8 mouse cellular contexts compared by ENCODE assay signal in genomic region chr9:57147205-57148143, GRCm38 (mm10). TPM values are rescaled to one million over a fixed set of nuclear protein-coding genes. Genes with fewer than 3 reads are reported as not detected.
A peak's percentile ranks its signal among the peaks of the same experiment; 100 is the strongest.
DNase-seq lines count a peak whose midpoint lies in the region; ATAC-seq and TF ChIP-seq lines count a peak whose summit lies in the region.

No protein-coding gene starts in this region.

- 0 out of 2 replicates have a peak, but pooled peaks have one; percentile 1 for ATAC-seq in erythroid progenitor cell, adult 5-6 weeks (replicated peaks; ENCODE audit: low FRiP score, poor library complexity, severe bottlenecking)
- ATAC-seq in kidney, embryonic 14.5 days (ENCODE audit: low FRiP score, low TSS enrichment) = peak; percentile 46; the same call in 1 of the 2 replicates
- ATAC-seq in midbrain, postnatal 0 days (ENCODE audit: low FRiP score) = peak; percentile 41; the same call in 1 of the 2 replicates

- peak overlapping the region; percentile 89 for H3K27ac ChIP-seq in kidney, embryonic 14.5 days (ENCODE audit: low read depth, low read length)
- peak overlapping the region; percentile 87 for H3K27ac ChIP-seq in midbrain, postnatal 0 days (ENCODE audit: low read depth, low read length)

- WGBS in kidney, embryonic 14.5 days = 7% methylated on average over 19 of the region's 19 CpGs
- 9% methylated on average over 19 of the region's 19 CpGs for WGBS in midbrain, postnatal 0 days

- peak overlapping the region; percentile 69 for H3K4me2 ChIP-seq in kidney, embryonic 14.5 days (replicated peaks; ENCODE audit: low read depth, low read length)
- peak overlapping the region; percentile 75 for H3K4me2 ChIP-seq in midbrain, postnatal 0 days (ENCODE audit: low read depth, low read length, poor library complexity, severe bottlenecking)

- H3K9ac ChIP-seq in kidney, embryonic 14.5 days (ENCODE audit: low read depth, low read length) = peak overlapping the region; percentile 69
- H3K9ac ChIP-seq in midbrain, postnatal 0 days (replicated peaks; ENCODE audit: low read length, poor library complexity, severe bottlenecking) = peak overlapping the region; percentile 78

- DNase-seq in kidney, adult 9 months = peak; percentile 28
- DNase-seq in kidney, adult 18-20 months = no peak
- DNase-seq in R1 (ENCODE audit: low read depth, low spot score) = peak; percentile 33
- DNase-seq in midbrain, postnatal 0 days (ENCODE audit: low spot score) = no peak
- no peak for DNase-seq in gastrocnemius, postnatal 25 days
- DNase-seq in left cerebral cortex, postnatal 14 days (ENCODE audit: low spot score in 2 of 2) = no peak

- H3K4me3 ChIP-seq in kidney, embryonic 14.5 days (ENCODE audit: low read length) = peak overlapping the region; percentile 60
- H3K4me3 ChIP-seq in midbrain, postnatal 0 days (ENCODE audit: low read depth, low read length) = peak overlapping the region; percentile 49

- TF ChIP-seq CTCF in midbrain, postnatal 0 days (IDR thresholded peaks at IDR 0.05) = no peak

- no peaks in the 10 kb centered on the region for H3K27me3 ChIP-seq in kidney, embryonic 14.5 days (ENCODE audit: control insufficient read depth, insufficient read depth, low read length)
- no peaks in the 10 kb centered on the region for H3K27me3 ChIP-seq in midbrain, postnatal 0 days (ENCODE audit: insufficient read depth, low read length)

- H3K36me3 ChIP-seq in kidney, embryonic 14.5 days (ENCODE audit: control insufficient read depth, insufficient read depth, low read length) = peaks cover 14% of the 10 kb centered on the region; the same call in 1 of the 2 replicates
- peaks cover 6% of the 10 kb centered on the region for H3K36me3 ChIP-seq in midbrain, postnatal 0 days (ENCODE audit: insufficient read depth, low read length)

- 0 out of 2 replicates have a peak, but pooled peaks cover 3% of the 10 kb centered on the region for H3K4me1 ChIP-seq in kidney, embryonic 14.5 days (ENCODE audit: control insufficient read depth, insufficient read depth, low read length)
- H3K4me1 ChIP-seq in midbrain, postnatal 0 days (ENCODE audit: insufficient read depth, low read length) = peaks cover 8% of the 10 kb centered on the region; the same call in 1 of the 2 replicates

- no peaks in the 10 kb centered on the region for H3K9me3 ChIP-seq in kidney, embryonic 14.5 days (ENCODE audit: control insufficient read depth, low read length)
- H3K9me3 ChIP-seq in midbrain, postnatal 0 days (ENCODE audit: low read length) = no peaks in the 10 kb centered on the region

- intact Hi-C loops in left cerebral cortex, postnatal 14 days (cut with DNase I) = no loop called here

RNA-seq across cellular contexts. Expression of gene Neil1, which starts 0.6 kb away (rescaled TPM):
- 2.1 and 6.1 TPM in 2 replicates for total RNA-seq in erythroid progenitor cell, adult 5-6 weeks (2015; ENCODE audit: low replicate concordance)
- 4.2 TPM in 1 of 2 replicates, not detected in the other for total RNA-seq in erythroid progenitor cell, adult 5-6 weeks (2017; ENCODE audit: low replicate concordance)
- polyA plus RNA-seq in kidney, embryonic 14.5 days (2014; fragmentation: Nextera tagmentation; extraction: Ambion mirVana) = 7.0 and 7.5 TPM in 2 replicates
- 6.1 and 7.8 TPM in 2 replicates for total RNA-seq in midbrain, postnatal 0 days (2014; rRNA removed)
- polyA plus RNA-seq in midbrain, postnatal 0 days (2015; fragmentation: Nextera tagmentation; extraction: Ambion mirVana) = 6.2 TPM in 2 replicates
- 1 to 10 TPM; 5.1 to 5.8 TPM for total RNA-seq in gastrocnemius, postnatal 25 days (2021)
- 1 to 10 TPM; 9.4 to 9.8 TPM for total RNA-seq in left cerebral cortex, postnatal 14 days (2021)

RNA-seq across cellular contexts. Expression of gene Commd4, which starts 10.7 kb away (rescaled TPM):
- 25.2 and 46.9 TPM in 2 replicates for total RNA-seq in erythroid progenitor cell, adult 5-6 weeks (2015; ENCODE audit: low replicate concordance)
- 22.1 and 24.4 TPM in 2 replicates for total RNA-seq in erythroid progenitor cell, adult 5-6 weeks (2017; ENCODE audit: low replicate concordance)
- polyA plus RNA-seq in kidney, embryonic 14.5 days (2014; fragmentation: Nextera tagmentation; extraction: Ambion mirVana) = 99.0 and 137 TPM in 2 replicates
- total RNA-seq in midbrain, postnatal 0 days (2014; rRNA removed) = 56.9 and 72.8 TPM in 2 replicates
- 184 and 201 TPM in 2 replicates for polyA plus RNA-seq in midbrain, postnatal 0 days (2015; fragmentation: Nextera tagmentation; extraction: Ambion mirVana)
- 10 to 100 TPM; 19.3 to 25.9 TPM for total RNA-seq in gastrocnemius, postnatal 25 days (2021)
- total RNA-seq in left cerebral cortex, postnatal 14 days (2021) = 10 to 100 TPM; 88.0 to 91.2 TPM

RNA-seq across cellular contexts. Expression of gene Man2c1, which starts 17.0 kb away (rescaled TPM):
- 22.3 and 32.3 TPM in 2 replicates for total RNA-seq in erythroid progenitor cell, adult 5-6 weeks (2015; ENCODE audit: low replicate concordance)
- total RNA-seq in erythroid progenitor cell, adult 5-6 weeks (2017; ENCODE audit: low replicate concordance) = 18.6 and 29.7 TPM in 2 replicates
- polyA plus RNA-seq in kidney, embryonic 14.5 days (2014; fragmentation: Nextera tagmentation; extraction: Ambion mirVana) = 28.5 and 38.7 TPM in 2 replicates
- total RNA-seq in midbrain, postnatal 0 days (2014; rRNA removed) = 161 and 186 TPM in 2 replicates
- polyA plus RNA-seq in midbrain, postnatal 0 days (2015; fragmentation: Nextera tagmentation; extraction: Ambion mirVana) = 69.9 and 79.3 TPM in 2 replicates
- total RNA-seq in gastrocnemius, postnatal 25 days (2021) = 10 to 100 TPM; 27.6 to 29.0 TPM
- total RNA-seq in left cerebral cortex, postnatal 14 days (2021) = 100 to 1,000 TPM; 112 to 126 TPM

Comparison
In these comparisons a context has a peak if more than half of its experiments do, and no peak if none do; other contexts are left out.
1. DNase-seq: peak in kidney, adult 9 months (single experiment) and R1 (single experiment); none in kidney, adult 18-20 months (single experiment), midbrain, postnatal 0 days (single experiment), gastrocnemius, postnatal 25 days (single experiment) and left cerebral cortex, postnatal 14 days (0 of 2).
2. Peak in every context shown above with its lines, with median percentiles within 50 percentile points of each other: ATAC-seq.